Mouse (Mus musculus) left cerebral cortex, adult 11 months (tissue): Measurements from ENCODE around the gene Robo1.

Experiments used
- DNase-seq: peaks from one replicate; pipeline ENCODE4 v3.0.0; 2022; ENCODE audit warnings: low spot score

Robo1 gene

GRCm38 (mm10) chr16:72934908-72935307 is 626.8 kb downstream of the Robo1 start:
- DNase-seq, result no peak

- DNase-seq, result no peak
Observed at GRCm38 (mm10) chr16:72937183-72937582, 629.1 kb downstream of the Robo1 start.

- no peak for DNase-seq
Observed at GRCm38 (mm10) chr16:72939862-72940261, 631.8 kb downstream of the Robo1 start.

- DNase-seq, result no peak
Observed at GRCm38 (mm10) chr16:72940786-72941185, 632.7 kb downstream of the Robo1 start.

GRCm38 (mm10) chr16:72944403-72944802 is 636.3 kb downstream of the Robo1 start:
- no peak for DNase-seq

- DNase-seq, result no peak
Observed at GRCm38 (mm10) chr16:72951969-72952368, 643.9 kb downstream of the Robo1 start.

- no peak for DNase-seq
Observed at GRCm38 (mm10) chr16:72959018-72959702, 651.1 kb downstream of the Robo1 start.

GRCm38 (mm10) chr16:72959823-72960222 is 651.7 kb downstream of the Robo1 start:
- DNase-seq, result no peak

GRCm38 (mm10) chr16:72963782-72964181 is 655.7 kb downstream of the Robo1 start:
- DNase-seq, result no peak

- peak; percentile 8 for DNase-seq
Observed at GRCm38 (mm10) chr16:72967509-72967908, 659.4 kb downstream of the Robo1 start.

GRCm38 (mm10) chr16:72969990-72970389 is 661.9 kb downstream of the Robo1 start:
- DNase-seq, result no peak

GRCm38 (mm10) chr16:72973685-72974084 is 665.6 kb downstream of the Robo1 start:
- DNase-seq, result no peak

GRCm38 (mm10) chr16:72974681-72975080 is 666.6 kb downstream of the Robo1 start:
- DNase-seq, result no peak

GRCm38 (mm10) chr16:72976849-72977576 is 668.9 kb downstream of the Robo1 start:
- DNase-seq, result no peak

- no peak for DNase-seq
Observed at GRCm38 (mm10) chr16:72979407-72980219, 671.5 kb downstream of the Robo1 start.

- no peak for DNase-seq
Observed at GRCm38 (mm10) chr16:72990376-72991167, 682.5 kb downstream of the Robo1 start.

GRCm38 (mm10) chr16:72993189-72993588 is 685.1 kb downstream of the Robo1 start:
- DNase-seq, result no peak

GRCm38 (mm10) chr16:72993594-72993993 is 685.5 kb downstream of the Robo1 start:
- no peak for DNase-seq

GRCm38 (mm10) chr16:72995251-72995954 is 687.3 kb downstream of the Robo1 start:
- DNase-seq, result peak; percentile 46

- DNase-seq, result no peak
Observed at GRCm38 (mm10) chr16:72995955-72996535, 687.9 kb downstream of the Robo1 start.

GRCm38 (mm10) chr16:72998677-72999076 is 690.6 kb downstream of the Robo1 start:
- no peak for DNase-seq
